Mouse (Mus musculus) heart, postnatal 10 days (tissue): ENCODE data around the gene Rpgr. TPM values are rescaled to one million over a fixed set of nuclear protein-coding genes. Genes with fewer than 3 reads are reported as not detected.

Source experiments
- DNase-seq, 2 experiments: peaks; one replicate each; pipeline ENCODE4 v3.0.0; 2021
- intact Hi-C: fragments of 180-260 bp; cut with DNase I; formaldehyde crosslinking; loops from one replicate; pipeline ENCODE4 v1.15.1; 2025
- total RNA-seq, 2 experiments: library from RNA; stranded (reverse); gene quantifications; 2 replicates each; pipeline ENCODE4 v1.2.3; 2021

The Rpgr gene
- 1 to 10 TPM; 5.7 to 5.9 TPM for total RNA-seq

- DNase-seq, result peak; percentile 94
- intact Hi-C loops, result no loop called here
These were observed at the start of gene Rpgr for GRCm38 (mm10) chrX:10216410-10216949. Gene Rpgr, minus strand, starts transcription at chrX:10216920.

GRCm38 (mm10) chrX:10258260-10258659 is 41.5 kb upstream of the Rpgr start:
- DNase-seq, result no peak
- intact Hi-C loops, result no loop called here

GRCm38 (mm10) chrX:10257774-10258173 is 41.1 kb upstream of the Rpgr start:
- intact Hi-C loops, result no loop called here
- DNase-seq, result no peak

- intact Hi-C loops, result no loop called here
These were observed 35.3 kb upstream of the Rpgr start, which contains the start of gene Otc for GRCm38 (mm10) chrX:10251852-10252504. Gene Otc, plus strand, starts transcription at chrX:10252305.

GRCm38 (mm10) chrX:10251357-10251756 is 34.6 kb upstream of the Rpgr start:
- intact Hi-C loops, result no loop called here
- no peak for DNase-seq

More at GRCm38 (mm10) chrX:10251852-10252504, 35.3 kb upstream of the Rpgr start, which contains the start of gene Otc:
- no peak for DNase-seq

GRCm38 (mm10) chrX:10243916-10244315 is 27.2 kb upstream of the Rpgr start:
- no peak for DNase-seq

GRCm38 (mm10) chrX:10239515-10239914 is 22.8 kb upstream of the Rpgr start:
- intact Hi-C loops, result no loop called here
- no peak for DNase-seq

More at GRCm38 (mm10) chrX:10243916-10244315, 27.2 kb upstream of the Rpgr start:
- intact Hi-C loops, result no loop called here

GRCm38 (mm10) chrX:10234617-10235016 is 17.9 kb upstream of the Rpgr start:
- DNase-seq, result no peak
- intact Hi-C loops, result loop anchor here (5.0 kb wide), 2 partner anchors 253 to 323 kb away; partner anchors contain the start of gene Tspan7

GRCm38 (mm10) chrX:10233051-10233450 is 16.3 kb upstream of the Rpgr start:
- peak; percentile 4 to 11 for DNase-seq
- intact Hi-C loops, result loop anchor here (5.0 kb wide), 2 partner anchors 254 to 324 kb away; partner anchors contain the start of gene Tspan7

GRCm38 (mm10) chrX:10219281-10219680 is 2.6 kb upstream of the Rpgr start:
- intact Hi-C loops, result no loop called here

GRCm38 (mm10) chrX:10215972-10216371 is 748 bp downstream of the Rpgr start:
- peak; percentile 42 to 59 for DNase-seq
- intact Hi-C loops, result no loop called here

More at GRCm38 (mm10) chrX:10219281-10219680, 2.6 kb upstream of the Rpgr start:
- peak; percentile 38 to 48 for DNase-seq

GRCm38 (mm10) chrX:10205937-10206336 is 10.8 kb downstream of the Rpgr start:
- no peak for DNase-seq
- intact Hi-C loops, result no loop called here

GRCm38 (mm10) chrX:10201289-10201688 is 15.4 kb downstream of the Rpgr start:
- intact Hi-C loops, result no loop called here
- DNase-seq, result peak; percentile 33 to 65

GRCm38 (mm10) chrX:10152390-10152789 is 64.3 kb downstream of the Rpgr start:
- no peak for DNase-seq
- intact Hi-C loops, result no loop called here

- intact Hi-C loops, result no loop called here
- DNase-seq, result peak in 1 of 2 experiments; percentile 8
These were observed 99.5 kb downstream of the Rpgr start, which contains the start of gene Srpx for GRCm38 (mm10) chrX:10117065-10117719. Gene Srpx, minus strand, starts transcription at chrX:10117709.

GRCm38 (mm10) chrX:10115780-10116179 is 100.9 kb downstream of the Rpgr start:
- DNase-seq, result no peak
- intact Hi-C loops, result no loop called here

- intact Hi-C loops, result no loop called here
- DNase-seq, result no peak
These were observed 106.0 kb downstream of the Rpgr start for GRCm38 (mm10) chrX:10110736-10111135.

GRCm38 (mm10) chrX:10108558-10108957 is 108.2 kb downstream of the Rpgr start:
- intact Hi-C loops, result no loop called here

GRCm38 (mm10) chrX:10105475-10105874 is 111.2 kb downstream of the Rpgr start:
- intact Hi-C loops, result no loop called here

More at GRCm38 (mm10) chrX:10108558-10108957, 108.2 kb downstream of the Rpgr start:
- no peak for DNase-seq

GRCm38 (mm10) chrX:10102739-10103138 is 114.0 kb downstream of the Rpgr start:
- intact Hi-C loops, result no loop called here

More at GRCm38 (mm10) chrX:10105475-10105874, 111.2 kb downstream of the Rpgr start:
- no peak for DNase-seq

GRCm38 (mm10) chrX:10095797-10096196 is 120.9 kb downstream of the Rpgr start:
- no peak for DNase-seq
- intact Hi-C loops, result no loop called here

More at GRCm38 (mm10) chrX:10102739-10103138, 114.0 kb downstream of the Rpgr start:
- DNase-seq, result no peak
